Mouse (Mus musculus) ovary, adult 18-20 months (tissue): ENCODE data around the gene Acot6.

Source experiments
- DNase-seq: peaks from one replicate; pipeline ENCODE4 v3.0.0; 2022; ENCODE audit warnings: low spot score, mixed read lengths

Gene Acot6

DNA sequence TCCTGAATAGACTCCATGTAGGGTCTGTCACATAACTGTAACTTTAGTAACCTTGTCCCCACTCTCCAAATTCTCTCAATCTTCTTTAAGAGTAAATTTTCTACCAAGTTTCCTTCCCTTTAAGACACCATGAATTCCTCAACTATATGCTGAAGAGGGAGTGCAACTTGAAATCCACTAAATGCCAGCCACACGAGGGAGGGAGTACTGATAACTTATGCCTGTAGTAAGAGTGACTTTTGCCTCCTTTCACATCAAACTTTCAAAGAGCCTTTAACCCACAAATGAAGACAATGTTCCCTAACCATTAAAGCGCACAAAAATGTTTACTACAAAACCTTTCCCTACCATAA is 1.0 kb downstream of the Acot6 start:
- no peak for DNase-seq

DNA sequence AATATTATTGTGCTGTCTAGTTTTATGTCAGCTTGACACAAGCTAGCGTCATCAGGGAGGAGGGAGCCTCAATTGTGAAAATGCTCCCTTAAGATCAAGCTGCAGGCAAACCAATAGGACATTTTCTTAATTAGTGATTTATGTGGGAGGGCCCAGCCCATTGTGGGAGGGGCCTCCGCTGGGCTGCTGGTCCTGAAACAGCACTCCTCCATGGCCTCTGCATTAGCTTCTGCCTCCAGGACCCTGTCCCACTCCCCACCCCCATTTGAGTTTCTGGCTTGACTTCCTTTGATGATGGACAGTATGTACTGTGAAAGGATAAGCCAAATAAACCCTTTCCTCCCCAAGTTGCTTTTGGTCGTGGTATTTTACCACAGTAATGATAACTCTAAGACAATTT is 6.6 kb downstream of the Acot6 start:
- peak; percentile 43 for DNase-seq

DNA sequence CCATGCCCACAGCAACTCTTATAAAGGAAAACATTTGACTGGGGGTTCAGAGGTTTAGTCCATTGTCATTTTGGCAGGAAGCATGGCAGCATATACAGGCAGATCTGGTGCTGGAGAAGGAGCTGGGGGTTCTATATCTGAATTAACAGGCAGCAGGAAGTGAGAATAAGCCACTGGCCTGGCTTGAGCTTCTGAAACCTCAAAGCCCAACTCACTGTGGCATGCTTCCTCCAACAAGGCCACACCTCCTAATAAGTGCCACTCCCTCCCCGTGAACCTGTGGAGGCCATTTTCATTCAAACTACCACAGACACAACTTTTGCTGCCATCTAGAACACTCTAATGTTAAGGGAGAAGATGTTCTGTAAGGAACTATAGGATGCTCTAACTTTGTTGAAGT is 7.2 kb downstream of the Acot6 start:
- no peak for DNase-seq

DNA sequence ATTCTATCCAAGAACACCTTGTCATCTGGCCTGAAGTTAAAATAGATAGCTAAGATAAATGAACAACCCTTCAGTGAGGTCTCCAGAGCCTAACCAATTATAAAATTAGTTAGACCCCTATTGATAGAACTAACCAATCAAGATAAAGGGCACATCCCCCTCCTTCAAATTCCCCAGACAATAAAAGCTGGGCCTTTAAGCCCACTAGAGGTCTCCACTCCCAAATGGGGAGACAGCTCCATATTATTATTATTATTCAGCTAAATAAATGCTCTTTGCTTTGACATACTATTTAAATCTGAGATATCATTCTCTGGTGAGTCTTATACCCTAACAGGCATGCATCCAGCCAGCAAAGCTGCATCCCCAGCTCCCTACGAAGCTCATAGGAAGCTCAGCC is 9.5 kb downstream of the Acot6 start:
- no peak for DNase-seq

DNA sequence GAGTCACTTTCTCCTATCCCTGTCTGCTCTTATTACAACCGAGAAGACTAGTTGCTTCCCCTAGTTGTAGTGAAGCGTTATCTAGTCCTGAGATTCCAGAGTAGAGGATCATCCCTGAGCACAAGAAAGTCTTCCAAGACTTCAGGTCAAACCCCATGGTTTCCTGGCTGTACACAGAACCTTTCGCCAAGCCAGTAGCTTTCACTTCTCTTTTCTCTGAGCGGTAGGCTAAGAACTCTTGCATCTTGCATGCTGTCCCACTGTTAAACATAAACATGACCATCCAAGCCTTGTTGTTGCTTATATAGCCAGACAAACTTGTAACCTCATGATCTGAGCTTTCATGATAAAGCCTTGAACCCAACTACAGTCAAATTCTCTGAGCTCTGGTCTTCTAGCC is 10.4 kb downstream of the Acot6 start:
- DNase-seq = no peak

DNA sequence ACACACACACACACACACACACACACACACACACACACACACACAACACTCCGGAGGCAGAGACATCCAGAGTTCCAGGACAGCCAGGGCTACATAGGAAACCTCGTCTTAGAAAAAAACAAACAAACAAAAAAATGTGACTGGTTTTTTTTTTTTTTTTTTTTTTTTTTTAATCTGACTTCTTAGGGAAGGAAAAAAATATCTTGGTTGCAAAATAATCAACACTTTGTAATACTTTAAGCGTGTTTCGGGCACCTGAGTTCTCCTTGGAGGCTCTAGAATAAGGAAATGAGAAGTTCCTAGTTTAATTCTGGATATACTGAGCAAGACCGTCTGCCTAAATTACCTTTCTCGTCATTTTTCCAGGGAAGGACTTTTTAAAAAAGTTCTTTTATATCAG is 13.2 kb downstream of the Acot6 start:
- DNase-seq = no peak

DNA sequence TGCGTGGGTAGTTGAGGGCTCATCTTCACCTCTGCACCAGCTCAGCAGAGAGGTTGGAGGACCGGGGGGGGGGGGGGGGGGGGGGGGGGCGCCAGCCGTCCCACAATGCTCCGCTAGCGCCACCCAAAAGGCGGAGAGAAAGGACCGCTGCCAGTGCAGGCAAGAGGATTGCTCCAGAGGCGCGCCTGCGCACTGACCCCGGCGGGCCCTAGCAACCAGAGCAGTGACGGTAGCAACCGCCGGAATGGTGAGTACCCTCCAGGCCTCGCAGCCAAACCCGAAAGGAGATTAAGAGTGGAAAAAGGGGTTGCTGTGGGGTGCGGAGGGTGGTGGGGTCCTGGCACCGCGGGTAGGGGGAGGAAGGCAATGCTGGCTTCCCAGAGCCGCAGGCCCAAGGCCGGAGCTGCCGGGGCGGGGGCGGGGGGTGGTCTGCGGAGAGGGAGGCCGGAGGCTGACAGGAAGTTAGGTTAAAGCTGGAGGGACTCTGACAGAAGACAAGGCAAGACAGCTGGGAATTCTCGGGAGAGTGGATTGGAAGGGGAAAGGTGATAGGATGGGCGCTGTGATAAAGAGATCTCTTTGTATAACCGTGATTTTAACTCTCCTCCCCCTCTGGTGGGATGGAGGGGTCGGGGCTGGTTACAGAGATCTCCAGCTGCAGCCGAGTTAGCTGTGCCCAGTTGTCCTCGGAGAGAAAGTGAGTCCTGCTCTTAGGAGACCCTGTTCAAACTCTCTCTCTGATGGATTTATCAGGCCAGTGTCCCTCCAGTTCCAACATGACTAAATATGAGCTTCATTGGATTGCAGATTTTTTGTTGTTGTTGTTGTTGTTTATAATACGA is 13.9 kb downstream of the Acot6 start, which contains the start of gene Dnal1:
Gene Dnal1 (plus strand): TSS at position 214 of the 842 bp plus-strand sequence.
- peak; percentile 85 for DNase-seq

DNA sequence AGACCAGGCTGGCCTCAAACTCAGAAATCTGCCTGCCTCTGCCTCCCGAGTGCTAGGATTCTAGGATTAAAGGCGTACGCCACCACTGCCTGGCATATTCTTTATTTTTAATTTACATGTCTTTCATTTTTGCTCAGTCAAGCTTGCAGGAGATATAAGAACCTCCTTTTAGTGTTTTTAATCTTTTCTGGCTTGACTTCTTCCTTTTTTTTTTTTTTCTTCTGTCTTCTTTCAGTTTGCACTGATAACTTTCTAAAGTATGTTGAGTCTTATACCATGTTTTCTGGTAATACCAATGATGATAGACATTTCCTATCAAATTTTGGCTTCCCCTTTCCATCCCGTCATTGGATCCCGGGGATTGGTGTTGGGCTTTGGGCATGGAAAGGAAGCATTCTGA is 19.1 kb downstream of the Acot6 start:
- no peak for DNase-seq

DNA sequence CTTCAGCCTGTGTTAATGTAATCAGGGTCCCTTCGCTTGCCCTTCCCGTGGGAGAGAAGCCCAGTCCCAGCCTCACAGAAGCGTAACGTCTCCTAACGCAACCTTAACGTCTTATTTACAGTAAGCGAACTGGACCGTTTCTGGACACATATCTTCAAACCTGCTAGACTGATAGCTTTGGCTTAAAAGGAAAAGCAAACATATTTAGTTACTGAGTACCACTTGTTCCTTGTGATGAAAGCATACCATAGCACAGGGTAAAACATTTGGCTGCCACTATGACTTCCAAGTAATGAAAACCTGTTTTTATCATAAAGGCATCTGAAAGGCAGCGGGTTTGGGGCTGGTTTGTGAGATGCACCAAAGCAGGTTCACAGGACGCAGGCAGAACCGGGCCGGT is 25.4 kb downstream of the Acot6 start:
- no peak for DNase-seq

DNA sequence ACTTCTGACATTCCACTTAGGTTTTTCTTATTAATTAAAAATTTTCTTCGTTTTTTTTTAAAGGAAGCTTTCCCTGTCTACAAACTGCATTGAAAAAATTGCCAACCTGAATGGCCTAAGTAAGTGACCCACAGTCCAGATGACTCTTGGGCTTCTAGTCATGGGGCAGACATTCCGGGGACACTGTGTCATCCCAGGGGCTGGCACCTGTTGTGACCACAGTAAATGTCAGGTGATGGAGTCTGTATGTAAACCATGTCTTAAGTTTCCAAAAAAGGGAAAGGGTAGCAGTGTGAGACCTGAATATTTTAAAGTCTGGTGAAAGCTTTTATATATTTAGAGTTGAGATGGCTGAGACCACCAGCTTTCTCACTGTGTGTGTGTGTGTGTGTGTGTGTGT is 26.4 kb downstream of the Acot6 start:
- no peak for DNase-seq

DNA sequence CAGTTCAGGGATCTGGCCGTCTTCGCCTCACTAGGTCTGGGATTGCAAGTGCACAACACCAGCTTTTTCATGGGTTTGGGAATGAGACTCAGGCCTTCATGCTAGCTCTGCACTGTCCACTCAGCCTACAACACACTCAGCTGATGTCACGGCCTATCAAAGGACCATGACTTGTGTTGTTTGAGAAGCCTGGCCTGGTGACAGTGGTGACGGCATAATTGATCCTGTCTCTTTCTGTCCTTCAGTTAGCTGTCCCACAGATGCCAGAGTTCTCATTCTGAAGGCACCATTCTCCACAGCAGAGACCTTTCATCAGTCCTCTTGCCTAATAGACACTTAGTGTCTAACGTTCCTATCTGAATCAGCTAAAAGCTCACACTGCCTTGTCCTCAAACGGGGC is 28.1 kb downstream of the Acot6 start:
- no peak for DNase-seq

DNA sequence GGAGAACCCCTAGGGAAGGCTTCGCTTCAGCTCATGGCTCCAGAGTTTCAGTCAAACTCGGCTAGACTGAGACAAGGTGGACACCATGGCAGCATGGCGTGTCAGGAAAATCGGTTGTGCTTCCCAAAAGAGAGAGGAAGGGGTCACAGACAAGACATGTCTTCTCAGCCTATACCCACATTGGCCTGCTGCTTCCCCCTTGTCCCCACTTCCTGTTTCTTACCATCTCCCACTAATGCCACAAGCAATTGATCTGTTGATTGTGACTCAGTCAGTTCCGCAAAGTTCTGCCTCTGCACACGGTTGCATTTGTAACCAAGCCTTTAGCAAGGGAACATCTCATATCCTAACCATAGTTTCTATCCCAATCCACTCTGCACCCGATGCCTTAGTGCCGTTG is 29.5 kb downstream of the Acot6 start:
- no peak for DNase-seq

DNA sequence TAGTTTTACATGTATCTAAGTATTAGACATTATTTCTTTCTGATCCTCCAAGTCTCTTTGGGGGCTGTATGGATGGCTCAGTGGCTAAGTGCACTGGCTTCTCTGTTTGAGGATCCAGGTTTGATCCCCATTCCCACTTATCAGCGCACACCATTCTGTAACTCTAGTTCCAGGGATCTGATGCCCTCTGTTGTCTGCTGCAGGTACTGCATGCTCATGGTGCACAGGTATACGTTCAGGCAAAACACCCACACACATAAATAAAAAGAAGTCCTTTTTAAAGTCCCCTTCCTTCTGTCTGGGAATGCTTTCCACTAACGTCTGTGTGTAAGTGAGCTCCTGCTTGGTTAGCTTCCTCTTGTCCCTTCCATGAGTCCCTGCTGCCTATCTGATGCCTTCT is 31.8 kb downstream of the Acot6 start:
- no peak for DNase-seq

DNA sequence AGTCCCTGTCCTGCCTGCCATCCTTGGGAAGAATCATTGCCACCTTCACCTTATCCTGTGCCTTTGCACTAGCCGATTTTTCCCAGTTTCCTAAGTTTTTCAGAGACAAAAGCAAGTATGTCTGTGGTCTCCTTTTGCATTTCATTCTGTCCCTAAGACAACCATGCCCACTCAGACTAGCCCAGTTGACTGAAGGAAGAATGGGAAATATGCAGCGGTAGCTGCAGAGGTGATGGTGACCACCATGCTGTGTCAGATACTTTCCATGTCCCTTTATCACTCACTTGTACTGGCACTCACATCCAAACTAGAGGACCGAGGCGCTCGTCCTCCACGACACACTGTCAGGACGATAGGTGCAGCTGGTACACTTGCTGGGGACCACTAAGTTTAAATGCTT is 36.7 kb downstream of the Acot6 start:
- no peak for DNase-seq

DNA sequence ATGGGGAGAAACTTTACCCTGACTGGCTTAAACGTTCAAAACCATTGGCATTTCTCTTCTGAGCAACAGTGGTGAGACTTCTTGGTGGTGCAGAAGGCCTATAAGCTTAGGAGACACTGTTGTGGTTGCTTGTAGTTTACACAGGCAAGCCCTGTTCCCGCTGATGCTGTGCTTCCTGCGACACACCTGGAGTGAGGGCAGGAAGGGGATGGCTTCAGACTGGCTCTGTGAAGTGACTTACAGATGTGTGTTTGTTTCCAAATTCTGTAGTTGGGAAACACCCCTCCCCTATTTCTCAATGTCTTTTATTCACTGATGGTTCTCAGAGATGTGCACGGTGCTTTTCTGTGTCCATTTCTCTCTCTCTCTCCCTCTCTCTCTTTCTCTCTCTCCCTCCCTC is 39.7 kb downstream of the Acot6 start:
- DNase-seq = no peak

DNA sequence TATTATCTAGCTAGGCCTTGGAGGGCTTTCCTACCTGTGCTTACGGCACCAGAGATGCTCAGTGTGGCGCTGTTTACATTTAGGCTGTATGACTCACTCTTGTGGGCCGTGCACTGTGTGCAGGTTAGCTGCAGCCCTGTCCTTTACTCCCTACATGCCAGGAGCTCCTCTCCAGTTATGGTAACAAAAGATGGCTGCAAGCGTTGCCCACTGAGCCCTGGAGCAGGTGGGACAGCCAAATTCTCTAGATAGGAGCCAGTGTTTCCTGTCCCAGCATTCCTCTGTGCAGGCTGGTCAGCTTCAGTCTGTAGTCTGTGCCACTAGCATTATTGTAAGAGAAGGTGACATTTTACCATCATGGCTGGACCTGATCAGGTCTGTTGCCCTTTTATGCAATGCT is 40.8 kb downstream of the Acot6 start:
- no peak for DNase-seq

DNA sequence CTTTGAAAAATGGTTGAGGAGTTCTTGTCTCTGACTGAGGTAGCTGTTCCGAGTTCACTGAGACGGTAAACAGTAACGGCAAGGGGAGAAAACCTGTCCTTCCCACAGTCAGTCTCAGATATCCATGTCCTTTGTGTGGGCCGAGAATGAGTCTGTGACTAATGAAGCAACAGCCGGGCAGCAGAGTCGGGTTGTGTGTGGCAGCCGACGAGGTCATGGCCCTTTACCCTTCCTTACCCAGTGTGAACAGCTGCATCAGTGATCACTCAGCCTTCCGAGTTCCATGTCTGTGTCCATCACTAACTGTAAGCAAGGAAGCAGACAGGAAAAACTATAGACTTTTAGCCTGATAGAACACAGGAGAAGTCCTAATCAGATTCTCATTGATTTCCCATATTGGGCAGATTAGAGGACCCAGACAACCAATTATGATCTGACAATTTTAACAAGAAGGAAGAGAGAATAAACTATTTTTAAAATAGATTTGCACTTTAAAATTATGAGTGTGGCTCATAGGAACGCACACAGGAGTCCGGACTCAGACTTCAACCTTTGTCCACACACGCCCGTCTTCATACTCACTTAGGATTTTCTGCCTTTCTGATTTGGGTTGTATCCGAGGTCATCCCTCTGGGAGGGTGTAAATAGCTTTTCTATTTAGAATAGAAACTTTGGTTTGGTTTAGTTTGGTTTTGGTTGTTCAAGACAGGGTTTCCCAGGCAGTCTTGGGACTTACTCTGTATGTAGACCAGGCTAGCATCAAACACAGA is 42.0 kb downstream of the Acot6 start:
- DNase-seq = no peak

DNA sequence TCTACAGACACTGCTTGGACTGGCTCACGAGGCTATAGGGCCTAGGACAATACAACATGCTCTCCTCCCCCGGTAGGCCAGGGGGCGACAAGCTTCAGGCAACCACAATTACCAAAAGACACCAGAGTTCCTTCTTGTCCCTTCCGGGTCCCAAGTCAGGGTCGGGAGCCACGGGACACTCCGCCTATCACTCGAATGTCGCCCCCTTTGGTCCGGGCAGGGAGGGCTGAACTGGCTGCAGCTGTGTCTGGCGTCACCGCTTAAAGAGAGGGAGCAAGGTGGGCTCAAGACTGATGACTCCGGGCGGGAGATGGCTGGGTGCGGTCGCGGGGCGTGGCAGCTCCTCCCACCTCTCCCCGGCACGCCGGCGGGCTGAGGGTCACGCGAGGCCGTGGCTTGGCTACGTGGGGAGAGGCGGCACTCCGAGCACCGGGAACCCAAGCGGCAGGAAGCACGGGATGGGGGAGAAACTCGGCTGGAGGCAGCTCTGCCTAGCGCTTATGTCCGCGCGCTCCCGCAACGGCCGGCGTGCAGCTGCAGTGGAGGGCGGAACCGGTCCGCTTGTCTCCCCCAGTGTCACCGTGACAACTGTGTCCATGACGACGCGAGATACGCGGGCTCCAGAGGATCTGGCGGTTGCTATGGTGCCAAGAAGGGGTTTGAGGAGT is 47.6 kb downstream of the Acot6 start, which contains the start of gene Pnma1:
Gene Pnma1 (minus strand): TSS at position 536 of the 668 bp plus-strand sequence.
- DNase-seq = peak; percentile 66

DNA sequence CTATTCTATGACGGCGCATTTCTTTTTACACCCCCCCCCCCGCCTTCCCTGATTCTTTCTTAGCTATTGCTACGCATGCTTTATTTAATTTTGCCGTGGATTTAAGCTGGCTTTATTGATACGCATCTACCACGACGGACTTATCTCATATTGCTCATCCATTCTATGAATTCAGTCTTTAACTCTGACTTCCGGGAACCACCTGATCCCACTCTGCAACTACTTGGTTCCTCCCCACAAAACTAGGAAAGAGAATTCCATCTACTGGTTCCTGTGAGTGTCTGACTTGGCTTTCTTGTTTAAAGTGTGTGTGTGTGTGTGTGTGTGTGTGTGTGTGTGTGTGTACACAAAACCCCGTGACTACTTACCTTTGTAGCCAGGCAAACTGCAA is 48.2 kb downstream of the Acot6 start:
- DNase-seq = no peak

DNA sequence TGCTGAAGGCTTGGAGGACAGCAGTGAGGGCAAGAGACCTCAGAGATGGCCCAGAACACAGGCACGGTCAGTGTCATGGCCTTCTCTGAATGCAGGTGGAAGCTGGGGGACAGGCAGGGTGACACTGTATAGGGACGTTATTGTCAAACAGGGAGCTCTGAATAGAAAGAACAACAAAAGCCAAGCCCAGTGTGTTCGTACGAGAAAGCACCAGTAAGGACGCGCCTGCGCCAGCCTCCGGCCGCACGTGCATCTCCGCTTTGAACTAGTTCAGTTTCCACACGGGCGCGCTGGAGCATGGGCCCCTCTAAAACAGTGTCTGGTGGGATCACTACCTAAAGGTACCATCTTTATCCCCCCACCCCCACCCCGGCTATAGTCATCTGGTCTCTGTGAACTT is 49.5 kb downstream of the Acot6 start:
- DNase-seq = no peak

DNA sequence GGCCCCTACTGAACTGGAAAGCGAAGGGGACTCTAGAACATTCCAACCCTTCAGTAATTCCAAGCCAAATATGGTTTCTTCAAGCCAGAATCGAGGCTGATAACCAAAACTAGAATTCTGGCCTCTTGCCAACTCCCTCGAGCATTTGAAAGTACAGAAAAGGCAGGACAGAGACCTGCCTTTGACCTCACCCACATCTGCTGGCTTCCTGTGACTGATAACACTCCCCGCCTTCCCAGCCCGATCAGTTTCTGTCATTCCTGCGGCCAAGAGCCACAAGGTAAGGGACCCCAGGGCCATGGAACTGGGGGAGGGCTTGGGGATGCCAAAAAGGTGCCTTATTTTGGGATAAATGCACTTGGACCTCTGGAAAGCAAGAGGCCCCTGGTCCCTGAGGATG is 50.5 kb downstream of the Acot6 start:
- no peak for DNase-seq

DNA sequence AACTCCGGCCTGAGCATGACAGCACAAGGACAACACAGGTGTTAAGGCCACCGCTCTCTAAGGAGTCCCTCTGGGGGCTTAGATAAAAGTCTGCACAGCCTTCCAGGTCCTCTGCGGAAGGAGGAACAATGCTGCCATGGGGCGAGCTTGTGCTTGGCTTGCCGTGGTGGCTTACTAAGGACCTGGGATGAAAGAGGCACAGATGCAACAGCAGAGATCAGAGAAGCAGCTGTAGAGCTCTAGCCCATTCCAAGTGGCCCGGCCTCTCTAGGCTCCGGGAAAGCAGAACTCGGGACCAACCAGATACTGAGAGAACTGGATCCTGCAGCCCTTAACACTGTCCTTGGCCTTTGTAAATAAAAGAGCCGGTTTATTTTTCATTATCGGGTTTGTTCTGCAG is 51.5 kb downstream of the Acot6 start:
- DNase-seq = no peak
